Mouse (Mus musculus) left cerebral cortex, adult 9 months (tissue): ENCODE results near the gene Kdm4d.
"Not testable (repeated sequence)": the region's sequence is repeated elsewhere in the genome, so short reads cannot be mapped to it uniquely, and the experiment has no call there.

Experiments
- DNase-seq, 2 experiments: peaks; one replicate each; pipeline ENCODE4 v3.0.0; 2022; ENCODE audit warnings: low spot score in 2 of 2

The Kdm4d gene

DNA sequence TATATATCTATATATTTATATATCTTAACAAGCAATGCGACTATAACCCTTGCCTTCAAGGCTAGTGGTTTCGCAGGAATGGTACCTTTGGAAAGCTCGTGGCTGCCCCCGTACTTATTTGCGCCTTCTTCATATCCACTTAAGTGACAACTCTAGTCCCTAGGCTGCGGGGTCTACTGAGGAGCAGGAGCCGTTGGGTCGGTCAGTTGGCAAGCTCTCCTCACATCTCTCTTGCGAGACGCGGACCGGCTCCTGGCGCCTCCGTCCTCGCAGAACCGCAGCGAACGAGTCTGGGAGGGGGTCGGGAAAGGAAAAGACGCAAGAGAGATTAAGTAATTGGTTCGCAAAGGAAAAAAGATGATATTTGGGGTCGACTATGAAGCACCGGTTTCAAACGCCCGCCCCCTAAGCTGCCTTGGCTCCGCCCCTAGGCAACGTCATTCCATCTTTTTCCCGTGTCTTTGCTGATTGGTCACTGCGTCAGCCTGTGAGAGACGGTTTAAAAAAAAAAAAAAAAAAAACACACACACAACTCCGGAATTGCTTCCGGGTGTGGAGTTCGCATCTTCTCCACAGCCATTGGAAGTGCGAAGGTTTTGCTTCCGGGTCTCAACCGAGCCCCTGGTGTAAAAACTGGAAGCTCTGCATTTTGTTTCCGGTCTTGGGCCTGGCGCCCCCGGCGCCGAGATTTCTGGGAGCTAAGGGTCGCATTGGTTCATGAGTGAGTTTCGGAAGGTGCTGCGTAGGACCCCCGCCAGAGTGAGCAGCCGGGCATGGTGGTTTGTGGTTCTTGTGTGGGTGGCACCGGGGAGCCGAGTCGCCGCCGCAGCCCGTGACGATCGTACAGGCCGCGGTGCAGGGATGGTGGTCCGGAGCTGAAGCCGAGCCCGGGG lies at the start of gene Kdm4d, which contains the start of gene Cwc15:
TSS of gene Kdm4d (minus strand) at position 460 of the 893 bp plus-strand sequence.
TSS of gene Cwc15 (plus strand) at position 595 of the 893 bp plus-strand sequence.
- peak; percentile 93 to 97 for DNase-seq

DNA sequence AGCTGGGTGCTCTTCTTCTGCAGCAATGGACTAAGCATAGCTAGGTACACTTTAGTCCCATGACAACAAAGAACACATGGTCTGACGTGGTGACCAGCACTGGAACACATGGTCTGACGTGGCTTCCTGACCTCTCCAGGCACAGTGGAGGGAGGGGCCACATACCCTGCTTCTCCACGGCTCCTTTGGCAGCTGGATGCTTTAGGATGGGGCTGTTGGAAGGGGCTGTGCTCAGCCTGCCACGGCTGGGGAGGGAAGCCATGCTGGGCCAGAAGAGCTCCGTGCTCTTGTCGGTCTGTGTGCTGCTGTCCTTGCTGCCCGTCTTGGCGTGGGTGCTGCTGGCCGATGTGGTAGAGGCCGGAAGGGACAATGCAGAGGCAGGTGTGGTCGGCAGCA lies 48.1 kb upstream of the Kdm4d start:
- DNase-seq: no peak

DNA sequence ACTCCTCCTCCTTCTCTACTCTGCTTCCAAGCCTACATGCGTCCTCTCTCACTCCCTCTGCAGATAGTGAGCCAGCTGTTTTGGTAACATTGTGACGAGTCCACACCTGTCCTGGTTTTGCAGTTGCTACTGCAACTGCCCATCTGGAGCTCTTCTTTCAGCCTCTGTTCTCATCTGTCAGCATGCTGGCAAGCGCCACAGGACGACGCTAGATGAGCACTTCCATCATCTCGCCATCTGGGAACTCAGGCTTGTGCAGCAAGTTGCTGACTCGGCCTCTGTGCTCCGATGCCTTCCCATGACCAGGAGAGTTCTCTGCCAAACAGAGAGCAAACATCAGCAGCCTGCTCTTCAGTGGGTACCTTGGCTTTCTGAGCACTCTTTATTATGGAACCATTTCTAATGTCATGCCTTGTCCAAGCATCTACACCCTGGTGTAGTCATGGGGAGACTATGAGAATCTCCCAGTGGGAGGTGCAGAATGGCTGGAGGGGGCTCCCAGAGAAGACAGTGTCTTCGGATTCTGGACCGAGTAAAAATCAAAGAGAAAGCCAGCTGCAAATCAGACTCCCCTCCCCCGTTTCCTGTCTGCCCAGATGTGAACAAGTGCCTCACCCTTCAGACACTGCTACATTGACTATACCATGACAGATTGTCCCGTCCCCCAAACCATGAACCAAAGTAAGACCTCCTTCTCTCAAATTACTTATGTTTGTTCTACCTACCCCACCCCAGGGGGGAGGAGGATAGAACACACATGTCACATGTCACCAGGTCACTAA lies 47.5 kb upstream of the Kdm4d start:
- DNase-seq: no peak

DNA sequence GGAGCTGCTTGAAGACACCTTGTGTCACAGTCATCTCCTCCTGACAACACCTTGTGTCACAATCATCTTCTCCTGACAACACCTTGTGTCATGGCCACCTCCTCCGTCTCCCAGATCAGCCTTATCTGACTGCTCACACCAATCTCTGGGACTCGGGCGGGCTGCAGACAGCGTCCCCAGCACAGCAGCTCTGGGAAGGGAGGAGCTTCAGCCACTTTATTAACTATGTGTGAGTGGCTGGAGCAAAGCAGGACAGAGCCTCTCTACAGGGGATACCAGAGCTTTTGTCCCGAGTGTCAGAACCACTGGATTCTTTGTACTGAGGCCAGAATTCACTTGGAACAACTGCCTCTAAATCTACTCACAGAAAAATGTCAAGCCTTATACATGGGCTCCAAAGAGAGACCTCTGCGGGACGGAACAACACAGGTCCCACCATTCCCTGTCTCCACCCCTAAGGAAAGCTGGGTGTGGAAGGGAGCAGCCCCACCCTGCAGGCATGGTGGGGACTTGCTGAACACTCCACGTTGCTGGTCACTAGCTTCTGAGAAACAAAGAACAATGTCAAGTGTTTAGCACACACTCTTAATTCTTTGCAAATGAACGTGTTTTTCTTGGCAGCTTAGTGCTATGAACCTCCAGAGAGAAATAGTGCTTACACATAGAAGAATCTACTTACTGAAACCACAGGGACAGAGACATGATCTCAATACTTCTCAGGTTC lies 43.9 kb upstream of the Kdm4d start:
- DNase-seq: no peak

DNA sequence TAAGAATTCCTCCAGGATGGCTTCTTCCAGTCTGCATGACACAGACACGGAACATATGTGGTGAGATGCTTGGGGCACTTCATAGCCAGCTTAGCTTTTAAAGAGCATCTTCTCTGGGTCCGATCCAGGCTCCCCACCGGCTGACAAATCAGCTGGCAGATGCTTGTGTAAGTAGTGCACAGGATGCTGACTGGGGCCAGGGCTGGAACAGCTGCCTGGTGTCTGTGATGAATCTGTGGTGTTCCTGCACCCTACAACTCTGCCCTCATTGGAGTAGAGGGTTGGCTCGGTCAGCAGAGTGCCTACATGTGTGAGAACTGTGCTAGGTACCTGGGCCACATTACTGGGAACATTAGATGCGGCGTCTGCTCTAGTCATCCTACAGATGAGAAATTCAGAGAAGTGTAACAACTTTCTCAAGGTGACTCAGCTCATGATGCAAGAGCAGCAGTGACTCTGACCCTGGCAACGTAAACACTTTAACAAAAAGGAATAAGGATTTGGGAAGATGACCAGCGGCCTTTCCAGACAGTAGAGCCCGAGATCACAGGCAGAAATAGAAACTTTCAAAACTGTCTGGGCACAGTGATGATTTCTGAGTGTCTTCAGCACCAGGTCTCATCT lies 34.7 kb upstream of the Kdm4d start:
- no peak for DNase-seq

DNA sequence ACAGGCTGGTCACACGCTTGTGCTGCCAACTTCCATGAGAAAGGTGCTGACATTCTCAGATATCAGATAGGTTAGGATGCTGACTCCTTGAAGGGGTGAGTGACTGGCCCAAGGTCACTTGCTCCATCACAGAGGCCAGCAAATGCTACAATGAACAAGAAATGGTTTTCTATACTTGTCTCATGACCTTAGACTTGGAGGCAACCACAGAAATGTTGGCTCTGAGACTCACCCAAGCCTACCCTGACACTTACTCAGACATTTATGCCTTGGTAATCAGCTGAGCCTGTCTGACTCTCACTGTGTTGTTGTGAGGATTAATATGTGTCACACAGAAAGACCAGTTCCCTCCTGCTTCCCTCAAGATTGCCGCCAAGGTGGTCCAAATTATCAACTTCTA lies 33.4 kb upstream of the Kdm4d start:
- DNase-seq: no peak

DNA sequence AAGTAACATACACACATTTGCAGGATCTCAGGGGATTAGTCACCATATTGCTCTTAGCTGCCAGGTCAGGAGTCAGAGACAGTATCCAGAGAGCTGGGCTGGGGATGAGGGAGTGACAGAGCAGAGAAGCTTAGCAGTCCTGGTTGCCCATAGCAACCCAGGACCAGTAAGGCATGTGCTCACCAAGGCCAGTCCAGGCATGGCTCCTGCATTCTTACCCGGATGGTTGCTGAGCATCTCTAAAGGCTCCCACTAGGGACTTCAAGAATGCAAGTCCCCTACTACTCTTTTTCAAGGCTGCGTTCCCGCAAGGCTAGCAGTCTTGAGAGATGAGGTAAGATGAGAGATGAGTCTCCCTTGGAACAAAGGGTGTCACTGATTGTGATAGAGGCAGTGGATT lies 32.0 kb upstream of the Kdm4d start:
- DNase-seq: no peak

DNA sequence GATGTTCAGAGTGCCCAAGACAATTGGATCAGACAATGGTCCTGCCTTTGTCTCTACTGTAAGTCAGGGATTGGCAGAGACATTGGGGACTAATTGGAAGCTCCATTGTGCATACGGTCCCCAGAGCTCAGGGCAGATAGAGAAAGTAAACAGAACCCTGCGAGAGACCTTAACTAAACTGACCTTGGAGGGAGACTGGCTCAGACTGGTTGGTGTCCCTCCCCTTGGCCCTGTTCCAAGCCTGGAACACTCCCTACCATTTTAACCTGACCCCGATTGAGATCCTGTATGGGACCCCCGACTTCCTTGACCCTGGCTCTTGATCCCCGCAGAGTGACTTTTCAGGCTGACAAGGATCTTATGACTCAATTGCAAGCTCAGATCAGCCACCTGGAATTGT lies 29.7 kb upstream of the Kdm4d start:
- DNase-seq: no peak

DNA sequence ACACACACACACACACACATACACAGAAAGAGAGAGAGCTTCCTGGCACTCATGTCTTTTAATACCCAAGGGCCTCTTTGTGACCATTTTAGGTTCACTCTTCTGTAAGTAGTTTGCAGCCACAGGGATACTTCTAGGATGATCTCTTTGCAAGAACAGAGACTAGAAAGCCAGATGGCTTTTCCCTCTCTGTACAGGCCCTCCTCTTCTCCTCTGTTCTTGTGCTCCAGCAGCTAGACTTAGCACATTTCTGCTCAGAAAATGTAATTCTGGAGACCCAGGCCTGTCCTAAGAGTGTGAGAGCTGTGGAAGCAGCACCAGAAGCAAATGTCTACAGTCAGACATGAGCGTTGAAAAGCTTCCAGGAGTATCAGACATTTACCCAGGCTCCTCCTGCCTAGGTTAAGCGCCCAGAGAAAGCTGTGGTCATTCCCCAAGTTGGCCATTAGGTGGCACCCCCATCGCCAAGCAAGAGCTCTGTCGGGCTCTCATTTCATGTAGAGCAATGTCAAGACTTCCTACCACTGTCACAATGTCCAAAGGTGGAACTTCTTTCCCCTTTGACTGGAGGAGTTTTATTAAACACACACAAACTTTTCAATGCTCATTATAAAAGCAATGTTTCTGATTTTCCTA lies 23.2 kb upstream of the Kdm4d start:
- peak; percentile 48 to 87 for DNase-seq

DNA sequence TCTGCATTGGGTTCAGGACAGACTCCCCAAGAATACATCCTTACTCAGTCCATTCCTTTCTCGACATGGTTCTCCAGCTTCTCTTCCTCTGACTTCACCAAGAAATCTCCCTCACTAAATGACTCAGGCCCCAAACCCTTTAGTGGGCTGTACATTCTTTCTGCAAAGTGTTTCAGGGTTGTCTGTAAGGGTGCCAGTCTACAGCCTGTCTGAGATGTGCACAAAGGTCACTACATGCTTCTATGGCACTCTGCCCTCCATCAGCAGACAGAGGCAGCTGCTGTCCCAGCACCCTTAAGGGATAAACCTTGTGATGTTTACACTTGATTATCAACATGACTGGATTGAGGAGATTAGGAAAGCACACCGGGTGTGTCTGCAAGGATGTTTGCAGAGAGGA lies 21.4 kb upstream of the Kdm4d start:
- no peak for DNase-seq

DNA sequence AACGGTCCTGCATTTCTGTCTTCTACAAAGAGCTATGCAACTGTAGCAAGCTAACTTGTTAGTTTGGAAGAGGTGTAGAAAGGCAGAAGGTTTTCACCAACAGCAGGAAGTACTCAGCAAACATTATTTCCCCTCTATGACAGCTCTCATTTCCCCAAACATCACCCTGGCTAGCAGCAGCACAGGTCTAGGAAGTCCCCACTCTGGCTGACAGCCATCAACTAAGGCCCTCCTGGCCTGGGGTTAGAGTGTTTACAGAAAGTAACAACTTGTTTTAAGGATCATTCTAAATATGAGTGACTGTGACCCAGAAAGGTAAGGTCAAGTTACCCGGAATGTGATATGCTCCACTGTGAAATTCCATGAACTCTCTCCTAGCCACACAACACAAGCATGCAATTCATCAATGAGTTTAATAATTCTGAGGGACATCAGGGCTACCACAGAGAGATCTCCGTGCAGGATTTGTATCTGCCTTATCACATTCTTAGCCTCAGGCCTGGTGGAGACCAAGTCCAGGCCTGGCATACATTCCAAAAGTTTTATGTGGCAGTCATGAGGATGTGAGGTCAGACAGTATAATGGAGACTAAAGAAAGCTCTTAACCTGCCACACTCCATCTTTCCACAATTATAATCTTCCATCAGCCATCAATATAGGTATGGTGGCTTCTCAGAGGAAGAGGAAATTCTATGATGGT lies 20.8 kb upstream of the Kdm4d start:
- no peak for DNase-seq

DNA sequence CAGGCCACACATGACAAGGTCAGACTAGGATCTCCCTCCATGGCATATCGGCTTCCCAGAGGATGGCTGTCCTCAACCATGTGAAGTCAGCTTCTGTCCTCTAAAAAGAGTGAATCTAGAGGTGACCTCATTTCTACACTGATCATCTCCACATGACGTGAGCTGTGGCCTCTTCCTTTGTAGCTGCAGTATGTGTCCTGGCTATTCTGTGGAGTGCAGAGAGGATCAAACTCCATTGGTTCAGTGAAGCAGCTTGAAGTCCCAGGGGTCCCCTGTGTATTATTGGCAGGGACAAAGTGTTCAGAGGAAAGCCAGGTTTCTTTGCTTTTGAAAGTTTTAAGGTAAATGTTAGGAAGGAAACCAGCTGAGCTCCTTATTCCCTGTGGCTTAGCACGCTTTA lies 17.8 kb upstream of the Kdm4d start:
- DNase-seq: no peak

DNA sequence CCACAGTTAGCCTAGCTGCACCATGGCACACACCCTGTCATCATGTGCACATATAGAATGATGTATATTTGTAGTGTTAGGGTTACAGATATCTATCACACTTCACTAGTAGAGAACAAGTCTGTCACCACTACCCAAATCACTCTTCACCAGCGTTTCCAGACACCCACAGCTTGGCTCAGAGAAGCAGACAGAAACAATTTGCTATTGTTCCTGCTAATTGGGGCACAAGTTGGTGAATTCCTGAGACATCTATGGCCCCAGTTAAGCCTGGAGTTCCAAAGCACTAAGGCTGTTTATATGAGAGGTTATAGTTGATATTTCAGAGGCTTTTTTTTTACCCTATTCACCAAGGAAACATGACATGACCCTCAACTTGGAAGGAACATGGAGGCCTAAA lies 17.0 kb upstream of the Kdm4d start:
- no peak for DNase-seq

DNA sequence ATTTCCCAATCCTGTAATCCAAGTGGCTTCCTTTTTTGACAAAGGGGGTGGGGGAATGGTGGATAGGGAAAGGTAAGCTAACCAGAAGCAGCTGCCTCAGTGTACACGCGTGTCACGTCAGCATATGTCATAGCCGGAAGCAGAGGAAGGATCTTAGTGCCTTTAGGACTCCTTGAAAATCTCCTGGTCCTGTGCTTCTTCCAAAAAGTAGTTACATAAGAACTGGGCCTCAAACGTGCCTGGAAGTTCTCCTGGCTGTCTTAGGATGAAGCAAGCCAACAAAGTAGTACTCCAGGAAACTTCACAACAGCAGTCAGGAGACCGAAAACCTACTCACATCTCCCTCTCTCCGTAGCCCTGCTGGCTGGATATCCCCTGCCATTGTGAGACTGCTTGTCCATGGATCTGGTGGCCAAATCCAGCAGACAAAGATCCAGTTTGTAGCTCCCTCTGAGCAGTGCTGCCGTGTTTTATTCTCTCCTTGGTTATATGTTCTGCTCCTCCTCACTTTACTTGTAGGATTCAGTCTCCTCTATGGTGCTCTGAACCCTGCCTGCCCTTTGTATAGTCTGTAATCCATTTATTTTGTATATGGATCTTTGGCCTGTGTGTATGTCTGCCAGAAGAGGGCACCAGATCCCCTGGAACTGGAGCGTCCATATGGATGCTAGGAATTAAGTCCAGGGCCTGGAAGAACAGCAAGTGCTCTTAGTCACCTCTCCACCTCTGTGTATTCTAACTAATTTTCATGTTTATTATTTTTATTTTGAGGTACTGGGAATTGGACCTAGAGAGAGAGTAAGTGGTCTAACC lies 12.6 kb upstream of the Kdm4d start:
- DNase-seq: peak in 1 of 2 experiments; percentile 48

DNA sequence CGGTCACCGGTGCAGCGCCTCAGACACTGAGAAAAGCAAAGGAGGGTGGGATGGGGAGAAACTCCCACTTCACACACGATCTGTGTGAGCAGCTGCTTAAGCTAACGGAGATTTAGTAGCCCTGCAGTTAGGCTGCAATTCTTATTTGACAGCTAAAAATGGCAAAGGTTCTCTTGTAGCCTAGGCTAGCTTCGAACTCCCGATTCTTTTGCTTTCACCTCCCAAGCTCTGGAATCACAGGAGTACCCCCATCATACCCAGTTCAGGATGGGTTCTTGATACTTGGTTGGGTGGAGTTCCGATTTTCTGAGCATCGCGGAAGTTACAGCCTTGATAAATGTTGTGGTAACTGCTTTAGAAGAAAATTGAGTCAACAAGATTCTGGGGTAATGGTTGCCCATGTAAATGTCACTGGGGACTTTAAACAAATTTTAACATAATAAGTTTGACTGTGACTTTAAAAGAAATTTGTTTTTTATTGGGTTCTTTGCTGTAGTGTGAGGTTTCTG lies 688 bp upstream of the Kdm4d start:
- DNase-seq: no peak

DNA sequence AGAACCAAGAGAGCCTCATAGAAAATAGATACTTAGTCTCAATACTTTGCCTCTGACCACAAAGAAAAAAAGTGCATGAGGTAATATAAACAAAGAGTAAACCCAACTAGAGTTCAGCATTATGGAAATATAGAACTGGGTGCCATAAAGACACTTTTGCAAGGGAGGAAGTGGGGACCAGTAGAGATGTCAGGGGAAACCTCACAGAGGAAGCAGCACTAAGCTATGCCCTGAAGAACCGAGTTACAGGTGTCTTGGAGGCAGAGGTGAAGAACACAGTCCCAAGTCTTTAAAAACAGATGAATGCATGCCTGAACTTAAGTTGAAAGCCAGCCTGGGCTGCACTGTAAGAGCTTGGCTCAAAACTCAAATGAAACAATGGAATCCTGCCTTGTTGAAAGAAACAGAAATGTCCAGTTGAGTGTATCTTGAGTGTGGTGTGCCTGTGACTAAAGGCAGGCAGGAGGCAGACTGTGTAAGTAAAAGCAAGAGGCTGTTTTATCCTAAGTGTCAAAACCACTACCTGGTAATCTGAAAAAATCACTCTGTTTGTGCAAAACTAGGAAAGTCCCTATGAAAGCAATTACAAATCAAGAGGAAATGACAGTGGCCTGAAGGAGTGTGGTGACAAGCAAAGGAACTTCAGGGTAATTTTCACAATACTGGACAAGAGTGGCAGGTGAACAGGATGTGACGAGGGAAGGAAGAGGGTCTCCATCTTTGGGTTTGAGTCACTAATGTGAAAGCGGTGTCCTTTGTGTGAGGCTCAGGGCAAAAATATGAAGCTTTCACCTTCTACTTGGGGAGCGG lies 1.2 kb downstream of the Kdm4d start:
- no peak for DNase-seq

DNA sequence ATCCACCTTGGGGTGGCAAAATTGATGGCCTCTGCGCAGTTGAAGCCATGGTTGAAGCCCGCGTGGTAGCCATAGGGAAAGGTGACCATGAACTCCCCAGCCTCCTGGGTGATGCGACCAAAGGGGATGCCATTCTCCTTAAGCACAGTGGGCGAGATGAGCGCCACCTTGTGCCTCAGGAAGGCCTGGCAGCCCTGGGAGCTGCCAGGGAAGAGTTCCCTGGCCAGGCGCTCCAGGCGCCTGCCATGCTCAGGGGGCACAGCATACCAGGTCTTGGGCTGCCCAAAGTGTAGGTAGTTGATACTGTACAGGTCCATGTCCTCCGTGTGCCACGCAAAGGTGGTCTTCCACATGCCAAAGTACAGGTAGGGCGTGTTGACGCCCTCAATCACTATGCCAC lies 36.6 kb downstream of the Kdm4d start:
- DNase-seq: not testable (repeated sequence)

DNA sequence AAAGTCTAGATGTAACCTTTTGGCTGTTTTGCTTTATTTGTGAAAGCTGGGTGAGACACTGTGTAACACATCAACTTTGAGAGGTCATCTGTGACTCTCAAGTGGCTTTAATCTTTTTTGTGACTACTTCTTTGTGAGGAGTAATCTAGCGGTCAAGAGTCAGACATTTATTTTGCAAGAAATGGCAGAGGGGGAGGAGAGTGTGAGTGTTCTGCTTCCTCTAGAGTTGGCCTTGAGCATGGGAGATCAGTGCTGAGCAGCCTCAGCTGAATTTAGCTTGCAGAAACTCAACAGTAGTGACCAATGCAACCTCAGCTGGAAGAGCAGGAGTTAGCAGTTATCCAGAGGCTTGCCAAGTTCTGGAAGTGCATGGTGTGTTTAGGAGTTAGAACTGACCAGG lies 37.7 kb downstream of the Kdm4d start:
- DNase-seq: not testable (repeated sequence)

DNA sequence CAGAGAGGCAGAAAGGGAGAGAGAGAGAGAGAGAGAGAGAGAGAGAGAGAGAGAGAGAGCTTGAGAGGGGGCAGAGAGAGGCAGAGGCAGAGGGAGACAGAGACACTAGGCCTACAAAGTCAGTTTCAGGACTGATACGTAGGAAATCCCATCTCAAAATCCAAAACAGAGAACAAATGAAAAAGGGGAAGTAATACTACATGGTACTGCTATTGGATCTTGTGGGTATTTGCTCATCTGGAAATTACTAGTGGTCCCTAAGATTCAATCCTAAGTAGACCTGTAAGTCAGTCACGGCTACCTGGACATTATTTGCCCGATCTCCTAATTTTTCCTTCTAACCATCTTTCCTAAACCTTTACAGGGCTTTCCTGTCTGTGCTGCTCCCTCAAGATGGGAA lies 44.0 kb downstream of the Kdm4d start:
- DNase-seq: no peak
